Mouse (Mus musculus) neural tube, embryonic 12.5 days (tissue): ENCODE results near the gene Fam83f. TPM values are rescaled to one million over a fixed set of nuclear protein-coding genes. Genes with fewer than 3 reads are reported as not detected.
"Not testable (repeated sequence)": the region's sequence is repeated elsewhere in the genome, so short reads cannot be mapped to it uniquely, and the experiment has no call there.

Source experiments
- ATAC-seq: fragments of 200-750 bp; cut with Nextera tagmentation; 2 replicates; pipeline ENCODE4 v1.8.0; 2017; ENCODE audit warnings: low read depth, mild to moderate bottlenecking, moderate TSS enrichment, moderate library complexity; ENCODE audit not compliant: low FRiP score
- H3K27ac ChIP-seq: fragments of 300-500 bp; sonication (generic); 2 replicates; pipeline ENCODE4 v1.5.1; 2016
- H3K27me3 ChIP-seq: fragments of 300-500 bp; sonication (generic); replicated peaks from 2 replicates; pipeline ENCODE4 v1.6.1; 2016; ENCODE audit warnings: mild to moderate bottlenecking
- H3K36me3 ChIP-seq: fragments of 300-500 bp; sonication (generic); 2 replicates; pipeline ENCODE4 v1.6.1; 2016; ENCODE audit warnings: mild to moderate bottlenecking
- H3K4me1 ChIP-seq: fragments of 300-500 bp; sonication (generic); 2 replicates; pipeline ENCODE4 v1.6.1; 2016
- H3K4me2 ChIP-seq: fragments of 300-500 bp; sonication (generic); replicated peaks from 2 replicates; pipeline ENCODE4 v1.6.1; 2016; ENCODE audit warnings: mild to moderate bottlenecking
- H3K4me3 ChIP-seq: fragments of 300-500 bp; sonication (generic); 2 replicates; pipeline ENCODE4 v1.5.1; 2016
- H3K9ac ChIP-seq: fragments of 300-500 bp; sonication (generic); 2 replicates; pipeline ENCODE4 v1.6.1; 2016; ENCODE audit warnings: mild to moderate bottlenecking
- H3K9me3 ChIP-seq: fragments of 300-500 bp; sonication (generic); 2 replicates; pipeline ENCODE4 v1.6.1; 2016; ENCODE audit warnings: mild to moderate bottlenecking
- WGBS: fragments of 180-500 bp; shearing (Covaris S2); methylation state at CpG from one replicate; pipeline ENCODE4 v1.1.7; 2016; 5-methylcytosine and 5-hydroxymethylcytosine counted together
- polyA plus RNA-seq: library from polyadenylated mRNA; unstranded; fragments of >200 nt; fragmentation: Nextera tagmentation; extraction: Ambion mirVana; gene quantifications from 2 replicates; pipeline ENCODE4 v1.2.1, GENCODE M21; 2016

Gene Fam83f
- polyA plus RNA-seq, 1 experiment from 2014 or later = 0.57 TPM

DNA sequence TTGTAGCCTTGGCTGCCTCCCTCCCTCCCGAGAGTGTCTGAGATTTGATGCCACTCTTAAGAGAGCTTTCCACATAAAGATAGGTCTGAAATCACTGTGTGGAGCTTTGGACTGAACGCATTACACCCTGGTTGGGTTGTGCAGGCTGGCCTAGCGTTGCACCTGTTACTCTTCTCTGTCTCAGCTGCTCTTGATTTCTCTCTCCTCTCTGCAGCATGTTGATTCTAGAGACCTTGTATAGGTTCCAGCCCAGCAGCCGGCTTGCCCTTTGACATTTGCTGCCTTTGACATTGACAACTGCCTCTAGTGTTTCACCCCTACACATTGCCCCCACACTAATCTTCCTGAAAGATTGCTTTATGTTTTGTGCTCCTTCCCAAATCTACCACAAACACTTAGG is 42.7 kb downstream of the Fam83f start:
- Histone ChIP-seq H3K4me3 (no peak overlapping the region), H3K4me1 (peaks cover 5% of the 10 kb centered on the region), H3K9ac (no peak overlapping the region), H3K36me3 (no peaks in the 10 kb centered on the region), H3K27ac (no peak overlapping the region), H3K9me3 (no peaks in the 10 kb centered on the region), H3K4me2 (no peak overlapping the region), H3K27me3 (no peaks in the 10 kb centered on the region)
- ATAC-seq = no peak
- 85% methylated on average over 4 of the region's 4 CpGs for WGBS

DNA sequence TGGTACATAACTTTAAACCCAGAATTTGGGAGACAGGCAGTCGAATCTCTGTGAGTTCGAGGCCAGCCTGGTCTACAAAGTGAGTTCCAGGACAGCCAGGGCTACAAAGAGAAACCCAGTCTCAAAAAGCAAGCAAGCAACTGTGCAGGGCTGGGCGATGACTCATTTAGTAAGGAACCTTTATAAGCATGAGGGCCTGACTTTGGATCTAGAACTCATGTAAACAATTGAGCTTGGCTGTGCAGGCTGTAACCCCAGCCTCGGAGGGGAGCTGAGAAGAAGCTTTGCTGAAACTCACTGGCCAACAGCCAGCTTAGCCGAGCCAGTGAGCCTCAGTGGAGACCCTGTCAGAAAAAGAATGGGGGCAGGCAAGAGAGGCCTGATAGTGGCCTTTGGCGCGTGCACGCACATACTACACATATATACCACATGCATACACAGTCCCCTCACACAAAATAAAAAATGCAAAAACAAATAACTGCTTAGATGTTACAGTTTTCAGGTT is 45.0 kb downstream of the Fam83f start:
- 88% methylated on average over 8 of the region's 8 CpGs for WGBS
- Histone ChIP-seq H3K4me1 (peaks cover 5% of the 10 kb centered on the region), H3K4me3 (no peak overlapping the region), H3K9ac (no peak overlapping the region), H3K27ac (no peak overlapping the region), H3K36me3 (no peaks in the 10 kb centered on the region), H3K4me2 (no peak overlapping the region), H3K27me3 (no peaks in the 10 kb centered on the region), H3K9me3 (no peaks in the 10 kb centered on the region)
- no peak for ATAC-seq

DNA sequence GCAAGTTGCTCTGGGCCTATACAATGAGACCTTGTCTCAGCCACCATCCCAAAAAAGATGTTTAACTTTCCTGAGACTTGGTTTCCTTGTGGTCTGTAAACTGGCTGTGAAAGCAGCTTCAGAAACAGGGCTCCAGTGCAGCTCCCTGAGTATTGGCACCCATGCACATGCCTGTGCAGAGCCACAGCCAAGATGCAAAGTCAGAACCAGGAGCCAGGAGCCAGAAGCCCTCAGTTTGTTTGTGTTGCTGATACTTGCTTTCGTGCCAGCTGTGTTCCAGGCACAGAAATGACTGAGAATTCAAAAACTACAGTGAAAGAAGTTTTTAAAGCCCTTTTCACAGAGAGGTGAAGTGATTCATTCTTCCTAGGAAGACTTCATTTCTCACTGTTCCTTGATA is 45.8 kb downstream of the Fam83f start:
- Histone ChIP-seq H3K27ac (no peak overlapping the region), H3K9ac (no peak overlapping the region), H3K9me3 (no peaks in the 10 kb centered on the region), H3K27me3 (no peaks in the 10 kb centered on the region), H3K4me1 (no peaks in the 10 kb centered on the region), H3K4me2 (no peak overlapping the region), H3K4me3 (no peak overlapping the region), H3K36me3 (no peaks in the 10 kb centered on the region)
- ATAC-seq = no peak
- WGBS = 74% methylated on average over 1 of the region's 1 CpGs

DNA sequence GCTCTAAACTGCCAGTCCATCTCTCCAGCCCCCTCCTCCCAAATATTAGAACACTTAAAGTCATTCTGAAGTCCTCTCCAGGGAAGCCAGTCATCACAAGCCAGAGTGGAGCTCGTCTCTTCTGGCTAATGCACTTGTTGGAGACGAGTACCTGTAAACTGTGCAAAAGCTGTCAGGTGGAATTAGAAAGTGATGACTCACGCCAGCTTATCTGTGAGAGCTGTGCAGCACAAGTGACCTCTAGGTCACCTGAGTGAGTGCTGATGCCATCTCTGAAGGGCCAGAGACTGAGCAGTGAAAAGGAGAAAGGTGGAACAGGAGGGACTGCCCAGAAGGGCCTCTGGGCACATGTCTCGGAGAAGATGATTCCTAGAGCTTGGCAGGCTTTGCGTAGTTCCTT is 48.6 kb downstream of the Fam83f start:
- H3K27ac ChIP-seq = no peak overlapping the region; the same call in 1 of the 2 replicates
- ATAC-seq = no peak
- no peak overlapping the region for H3K9ac ChIP-seq
- no peak overlapping the region for H3K4me3 ChIP-seq
- WGBS = 90% methylated on average over 5 of the region's 5 CpGs
- no peak overlapping the region for H3K4me2 ChIP-seq
- H3K27me3 ChIP-seq = no peaks in the 10 kb centered on the region
- no peaks in the 10 kb centered on the region for H3K9me3 ChIP-seq
- no peaks in the 10 kb centered on the region for H3K36me3 ChIP-seq
- H3K4me1 ChIP-seq = no peaks in the 10 kb centered on the region

DNA sequence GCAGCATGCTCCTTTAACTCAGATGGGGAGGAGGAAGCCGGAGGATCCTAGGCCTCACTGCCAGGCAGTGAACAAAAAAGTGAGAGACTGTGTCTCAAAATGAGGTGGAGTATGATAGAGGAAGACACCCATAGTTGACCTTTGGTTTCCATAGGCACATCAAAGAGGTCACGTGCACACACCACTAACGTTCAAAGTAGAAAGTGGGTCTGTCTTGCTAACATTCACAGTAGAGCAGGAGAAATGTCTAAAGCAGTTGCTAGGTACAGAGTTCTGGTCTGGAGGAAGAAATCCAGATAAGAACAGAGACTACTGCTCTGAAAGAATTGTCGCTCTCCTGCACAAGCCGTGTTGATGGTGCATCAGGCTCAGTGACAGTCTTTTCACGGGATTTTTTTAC is 50.2 kb downstream of the Fam83f start:
- no peak overlapping the region for H3K9ac ChIP-seq
- 87% methylated on average over 6 of the region's 6 CpGs for WGBS
- H3K9me3 ChIP-seq = no peaks in the 10 kb centered on the region
- H3K4me2 ChIP-seq = no peak overlapping the region
- no peak overlapping the region for H3K4me3 ChIP-seq
- no peaks in the 10 kb centered on the region for H3K4me1 ChIP-seq
- no peak for ATAC-seq
- H3K27ac ChIP-seq = no peak overlapping the region
- H3K36me3 ChIP-seq = no peaks in the 10 kb centered on the region
- no peaks in the 10 kb centered on the region for H3K27me3 ChIP-seq

DNA sequence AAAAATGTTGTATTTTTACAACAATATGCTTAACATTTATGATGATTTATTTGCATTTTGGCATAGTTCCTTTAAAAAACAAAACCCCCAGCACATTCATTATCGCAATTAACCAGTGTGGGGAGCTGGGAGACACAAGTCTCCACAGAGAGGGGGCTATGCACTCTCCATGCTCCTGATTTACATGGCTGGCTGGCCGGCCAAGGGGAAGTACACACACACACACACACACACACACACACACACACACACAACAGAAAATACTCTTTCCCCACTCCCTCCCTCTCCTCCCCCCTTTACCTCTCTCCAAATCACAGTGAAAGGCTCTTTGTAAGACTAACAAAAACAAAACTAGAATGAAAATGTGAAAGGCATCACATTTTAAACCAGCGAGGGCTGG is 50.7 kb downstream of the Fam83f start:
- WGBS = 62% methylated on average over 3 of the region's 3 CpGs
- Histone ChIP-seq H3K4me2 (no peak overlapping the region), H3K9ac (no peak overlapping the region), H3K9me3 (no peaks in the 10 kb centered on the region), H3K4me3 (no peak overlapping the region), H3K27me3 (no peaks in the 10 kb centered on the region), H3K27ac (no peak overlapping the region), H3K4me1 (no peaks in the 10 kb centered on the region), H3K36me3 (no peaks in the 10 kb centered on the region)
- ATAC-seq = no peak

DNA sequence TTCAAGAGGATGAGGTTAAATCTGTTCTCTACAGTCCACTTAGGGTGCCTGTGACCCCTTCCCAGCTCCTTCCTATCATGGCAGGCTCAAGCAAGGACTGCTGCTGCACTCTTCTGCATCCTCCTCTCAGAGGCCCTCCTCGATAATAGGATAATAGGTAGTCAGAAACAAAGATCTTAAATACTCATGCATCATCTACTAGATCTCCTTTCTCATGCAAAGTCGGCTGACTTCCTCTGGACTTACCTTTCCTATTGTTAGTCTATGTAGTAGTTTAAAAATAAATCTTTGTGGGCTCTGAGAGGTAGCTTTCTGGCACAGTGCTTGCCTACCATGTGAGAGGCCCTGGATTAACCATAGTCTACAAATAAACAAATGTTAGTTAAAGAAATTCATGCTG is 57.8 kb downstream of the Fam83f start:
- no peaks in the 10 kb centered on the region for H3K36me3 ChIP-seq
- H3K27ac ChIP-seq = no peak overlapping the region
- H3K9me3 ChIP-seq = no peaks in the 10 kb centered on the region
- no peak overlapping the region for H3K9ac ChIP-seq
- no peaks in the 10 kb centered on the region for H3K27me3 ChIP-seq
- ATAC-seq = no peak
- H3K4me3 ChIP-seq = no peak overlapping the region
- WGBS = 69% methylated on average over 2 of the region's 2 CpGs
- no peak overlapping the region for H3K4me2 ChIP-seq
- no peaks in the 10 kb centered on the region for H3K4me1 ChIP-seq

DNA sequence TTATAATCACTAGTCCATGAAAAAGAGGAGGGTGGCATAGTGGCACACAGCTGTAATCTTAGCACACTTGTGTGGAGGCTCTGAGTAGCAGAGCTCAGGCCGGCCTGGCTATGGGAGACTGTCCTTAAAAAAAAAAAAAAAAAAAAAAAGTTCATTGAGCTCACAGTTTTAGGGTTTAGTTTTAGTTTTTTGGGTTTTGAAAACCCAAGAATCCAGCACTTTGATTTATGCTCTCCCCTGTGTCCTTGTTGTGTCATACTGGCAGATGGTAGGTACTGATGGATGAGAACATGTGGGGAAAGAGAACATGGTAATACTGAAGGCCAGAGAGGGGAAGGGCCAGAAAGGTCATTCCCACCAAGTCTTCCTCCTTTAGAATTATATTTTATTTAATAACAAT is 59.4 kb downstream of the Fam83f start:
- Histone ChIP-seq H3K27ac (no peak overlapping the region), H3K4me1 (no peaks in the 10 kb centered on the region), H3K9ac (no peak overlapping the region), H3K36me3 (no peaks in the 10 kb centered on the region), H3K9me3 (no peaks in the 10 kb centered on the region), H3K4me3 (no peak overlapping the region), H3K27me3 (no peaks in the 10 kb centered on the region), H3K4me2 (no peak overlapping the region)
- no peak for ATAC-seq
- 88% methylated on average over 1 of the region's 1 CpGs for WGBS

DNA sequence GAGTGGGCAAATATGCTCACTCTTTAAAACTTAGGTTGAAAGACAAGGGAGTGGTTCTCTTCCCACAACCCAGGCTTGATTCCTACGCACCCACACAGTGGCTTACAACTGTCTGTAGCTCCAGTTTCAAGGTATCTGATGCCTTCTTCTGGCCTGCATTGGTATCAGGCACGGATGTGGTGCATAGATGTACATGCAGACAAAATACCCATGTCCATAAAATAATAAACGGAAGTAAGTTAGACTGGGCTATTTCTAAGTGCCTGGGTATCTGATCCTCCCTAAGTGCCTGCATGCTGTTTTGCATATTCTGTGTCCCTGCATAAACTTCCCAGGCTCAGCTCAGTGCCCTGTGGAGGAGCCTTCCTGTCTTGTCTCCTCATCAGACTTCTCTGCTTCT is 59.9 kb downstream of the Fam83f start:
- Histone ChIP-seq H3K4me1 (no peaks in the 10 kb centered on the region), H3K27ac (no peak overlapping the region), H3K4me3 (no peak overlapping the region), H3K27me3 (no peaks in the 10 kb centered on the region), H3K36me3 (no peaks in the 10 kb centered on the region), H3K9ac (no peak overlapping the region), H3K9me3 (no peaks in the 10 kb centered on the region), H3K4me2 (no peak overlapping the region)
- ATAC-seq = no peak
- WGBS = 82% methylated on average over 3 of the region's 3 CpGs

DNA sequence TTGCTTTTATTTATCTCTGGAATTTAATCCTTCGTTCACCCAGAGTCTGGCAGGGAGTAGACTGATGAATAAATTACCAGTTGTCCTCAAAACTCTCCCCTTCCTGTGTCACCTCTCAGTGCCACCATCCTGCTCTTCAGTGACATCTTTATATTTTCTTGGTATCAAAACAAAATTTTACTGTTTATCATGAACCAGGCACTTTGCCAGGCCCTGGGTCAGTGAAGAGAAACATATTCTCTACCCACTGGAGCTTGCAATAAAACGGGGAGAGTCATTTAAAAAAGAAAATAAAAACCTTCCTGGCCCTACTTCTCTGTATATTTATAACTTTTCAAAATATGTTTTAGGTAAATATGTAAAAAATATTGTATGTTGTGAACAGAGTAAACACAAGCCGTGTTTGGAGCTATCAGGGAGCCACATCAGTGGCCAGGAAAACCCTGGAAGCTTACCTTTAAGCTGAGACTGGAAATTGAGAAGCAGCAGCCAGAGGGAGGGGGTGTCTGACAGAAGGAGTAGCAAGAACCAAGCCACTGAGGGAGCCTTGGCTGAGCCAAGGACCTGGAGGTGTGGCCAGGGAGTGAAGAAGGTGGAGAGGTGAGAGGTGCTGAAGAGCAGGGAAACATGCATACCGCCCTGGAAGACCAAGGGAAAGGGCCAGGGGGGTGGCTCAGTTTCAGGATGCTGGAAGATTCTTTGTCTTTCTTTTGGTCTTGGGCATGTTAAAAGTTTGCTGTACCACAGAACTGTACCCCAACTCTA is 60.8 kb downstream of the Fam83f start:
- no peak overlapping the region for H3K27ac ChIP-seq
- H3K9ac ChIP-seq = no peak overlapping the region
- H3K4me2 ChIP-seq = no peak overlapping the region
- H3K4me1 ChIP-seq = no peaks in the 10 kb centered on the region
- no peaks in the 10 kb centered on the region for H3K36me3 ChIP-seq
- WGBS = 63% methylated on average over 4 of the region's 4 CpGs
- ATAC-seq = no peak
- H3K9me3 ChIP-seq = no peaks in the 10 kb centered on the region
- no peaks in the 10 kb centered on the region for H3K27me3 ChIP-seq
- no peak overlapping the region for H3K4me3 ChIP-seq

DNA sequence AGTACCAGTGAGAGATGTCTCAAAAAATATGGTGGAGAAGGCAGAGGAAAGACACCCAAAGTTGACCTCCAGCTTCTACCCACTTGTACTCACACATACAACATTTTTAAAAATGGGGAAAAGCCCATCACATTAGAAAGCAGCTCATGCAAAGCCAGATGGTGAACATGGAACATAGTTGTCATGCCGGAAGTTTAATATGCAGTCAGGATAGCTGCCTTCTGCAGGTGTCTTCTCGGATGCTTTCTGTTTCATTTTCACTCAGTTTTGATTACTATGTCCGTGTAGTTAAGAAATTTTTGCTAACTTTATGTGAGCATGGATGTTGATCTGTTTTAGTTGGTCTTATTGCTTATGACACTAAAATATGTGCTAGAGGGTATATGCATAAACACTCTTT is 63.7 kb downstream of the Fam83f start:
- Histone ChIP-seq H3K4me2 (no peak overlapping the region), H3K27me3 (no peaks in the 10 kb centered on the region), H3K4me1 (no peaks in the 10 kb centered on the region), H3K27ac (no peak overlapping the region), H3K9me3 (no peaks in the 10 kb centered on the region), H3K36me3 (no peaks in the 10 kb centered on the region), H3K4me3 (no peak overlapping the region), H3K9ac (no peak overlapping the region)
- ATAC-seq = no peak
- WGBS = 87% methylated on average over 3 of the region's 3 CpGs

DNA sequence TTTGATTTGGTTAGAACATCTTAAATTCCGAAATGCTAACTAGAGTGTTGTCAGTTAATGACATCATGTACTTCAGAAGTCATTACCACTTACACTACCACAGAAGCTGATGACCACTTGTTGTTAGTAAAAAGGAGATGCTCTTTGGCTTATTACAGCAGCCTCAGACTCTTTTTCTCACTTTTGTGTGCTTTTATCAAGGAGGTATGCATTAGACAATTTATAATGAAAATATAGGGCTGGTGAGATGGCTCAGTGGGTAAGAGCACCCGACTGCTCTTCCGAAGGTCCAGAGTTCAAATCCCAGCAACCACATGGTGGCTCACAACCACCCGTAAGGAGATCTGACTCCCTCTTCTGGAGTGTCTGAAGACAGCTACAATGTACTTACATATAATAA is 64.1 kb downstream of the Fam83f start:
- not testable (repeated sequence) for H3K9ac ChIP-seq, H3K4me2 ChIP-seq, H3K4me1 ChIP-seq, H3K9me3 ChIP-seq, H3K36me3 ChIP-seq, H3K27ac ChIP-seq, H3K4me3 ChIP-seq, ATAC-seq, H3K27me3 ChIP-seq
- 96% methylated on average over 4 of the region's 4 CpGs for WGBS

DNA sequence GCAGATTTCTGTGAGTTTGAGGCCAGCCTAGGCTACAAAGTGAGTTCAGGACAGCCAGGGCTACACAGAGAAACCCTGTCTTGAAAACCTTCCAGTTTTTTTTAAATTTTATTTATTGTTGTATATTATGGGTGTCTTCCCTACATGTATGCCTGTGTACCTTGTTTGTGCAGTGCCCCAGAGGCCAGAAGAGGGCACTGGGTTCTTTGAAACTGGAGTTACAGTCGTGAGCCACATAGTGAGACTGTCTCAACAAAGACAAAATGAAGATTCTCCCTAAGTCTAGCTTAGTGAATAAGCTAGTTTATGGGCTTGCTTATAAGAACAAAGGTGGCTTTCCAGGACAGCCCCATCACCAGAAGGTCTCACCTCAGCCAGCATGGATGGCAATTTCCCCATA is 64.9 kb downstream of the Fam83f start:
- Histone ChIP-seq H3K27ac (no peak overlapping the region), H3K36me3 (no peaks in the 10 kb centered on the region), H3K4me1 (no peaks in the 10 kb centered on the region), H3K9me3 (no peaks in the 10 kb centered on the region), H3K9ac (no peak overlapping the region), H3K27me3 (no peaks in the 10 kb centered on the region), H3K4me2 (no peak overlapping the region), H3K4me3 (no peak overlapping the region)
- whole genome bisulfite sequencing = 56% methylated on average over 1 of the region's 1 CpGs
- ATAC-seq = no peak
